Mouse (Mus musculus): Measurements from ENCODE around the gene Lhx3.

- no peak for TF ChIP-seq MAFK (IDR thresholded peaks at IDR 0.05; ENCODE audit: insufficient read depth, low read depth, low read length)
- TF ChIP-seq ZNF384 (IDR thresholded peaks at IDR 0.05; ENCODE audit: low read depth, low read length), result no peak
- no peak for TF ChIP-seq CHD2 (IDR thresholded peaks at IDR 0.05; ENCODE audit: low read depth, low read length)
Measured at GRCm38 (mm10) chr2:26170376-26170775, 37.7 kb downstream of the Lhx3 start.

Data from ES-E14 (cell line).